Mouse (Mus musculus): ENCODE data around the gene Arhgef15. TPM values are rescaled to one million over a fixed set of nuclear protein-coding genes. Genes with fewer than 3 reads are reported as not detected.

Arhgef15 gene
- polyA plus RNA-seq, 1 experiment from 2014 or later, result 6.3 TPM

DNA sequence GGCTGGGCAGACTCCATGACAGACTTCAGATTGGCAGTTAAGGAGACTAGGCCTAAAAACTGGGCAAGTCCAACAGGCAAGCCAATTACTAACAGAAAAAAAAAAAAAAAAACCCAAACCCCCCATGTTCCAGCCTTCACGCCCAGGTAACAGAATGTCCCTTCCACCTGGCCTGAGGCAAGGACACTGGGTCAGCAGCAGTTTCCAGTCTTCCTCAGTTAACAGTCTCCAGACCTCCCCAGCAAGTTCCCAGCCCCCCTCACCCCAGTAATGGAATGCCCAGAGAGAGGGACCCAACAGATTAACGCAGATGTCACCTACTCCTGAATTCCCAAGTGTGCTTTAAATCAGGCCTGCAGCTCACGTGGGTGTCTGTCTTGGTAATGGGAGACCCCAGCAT, 34.1 kb downstream of the Arhgef15 start:
- H3K4me1 ChIP-seq (ENCODE audit: control insufficient read depth, insufficient read depth, low read length), result no peaks in the 10 kb centered on the region
- WGBS, result 59% methylated on average over 3 of the region's 3 CpGs
- no peak overlapping the region for H3K4me3 ChIP-seq (ENCODE audit: low read depth, low read length)
- no peak overlapping the region for H3K4me2 ChIP-seq (ENCODE audit: low read length)
- H3K9ac ChIP-seq (ENCODE audit: low read length), result no peak overlapping the region
- DNase-seq (ENCODE audit: low spot score) (no peak), ATAC-seq (no peak)
- H3K27ac ChIP-seq (ENCODE audit: low read depth, low read length), result no peak overlapping the region
- H3K27me3 ChIP-seq (replicated peaks; ENCODE audit: control insufficient read depth, insufficient read depth, low read length), result no peaks in the 10 kb centered on the region
- no peaks in the 10 kb centered on the region for H3K9me3 ChIP-seq (replicated peaks; ENCODE audit: control insufficient read depth, low read length)
- H3K36me3 ChIP-seq (ENCODE audit: control insufficient read depth, insufficient read depth, low read length), result no peaks in the 10 kb centered on the region

GRCm38 (mm10) chr11:68914566-68914965, 42.7 kb downstream of the Arhgef15 start:
- Histone ChIP-seq H3K9ac (ENCODE audit: low read length) (no peak overlapping the region), H3K9me3 (replicated peaks; ENCODE audit: control insufficient read depth, low read length) (no peaks in the 10 kb centered on the region), H3K4me2 (ENCODE audit: low read length) (no peak overlapping the region), H3K36me3 (ENCODE audit: control insufficient read depth, insufficient read depth, low read length) (no peaks in the 10 kb centered on the region), H3K4me3 (ENCODE audit: low read depth, low read length) (no peak overlapping the region), H3K27ac (ENCODE audit: low read depth, low read length) (no peak overlapping the region), H3K27me3 (replicated peaks; ENCODE audit: control insufficient read depth, insufficient read depth, low read length) (no peaks in the 10 kb centered on the region), H3K4me1 (ENCODE audit: control insufficient read depth, insufficient read depth, low read length) (no peaks in the 10 kb centered on the region)
- ATAC-seq (no peak), DNase-seq (ENCODE audit: low spot score) (no peak)
- 91% methylated on average over 4 of the region's 4 CpGs for WGBS

DNA sequence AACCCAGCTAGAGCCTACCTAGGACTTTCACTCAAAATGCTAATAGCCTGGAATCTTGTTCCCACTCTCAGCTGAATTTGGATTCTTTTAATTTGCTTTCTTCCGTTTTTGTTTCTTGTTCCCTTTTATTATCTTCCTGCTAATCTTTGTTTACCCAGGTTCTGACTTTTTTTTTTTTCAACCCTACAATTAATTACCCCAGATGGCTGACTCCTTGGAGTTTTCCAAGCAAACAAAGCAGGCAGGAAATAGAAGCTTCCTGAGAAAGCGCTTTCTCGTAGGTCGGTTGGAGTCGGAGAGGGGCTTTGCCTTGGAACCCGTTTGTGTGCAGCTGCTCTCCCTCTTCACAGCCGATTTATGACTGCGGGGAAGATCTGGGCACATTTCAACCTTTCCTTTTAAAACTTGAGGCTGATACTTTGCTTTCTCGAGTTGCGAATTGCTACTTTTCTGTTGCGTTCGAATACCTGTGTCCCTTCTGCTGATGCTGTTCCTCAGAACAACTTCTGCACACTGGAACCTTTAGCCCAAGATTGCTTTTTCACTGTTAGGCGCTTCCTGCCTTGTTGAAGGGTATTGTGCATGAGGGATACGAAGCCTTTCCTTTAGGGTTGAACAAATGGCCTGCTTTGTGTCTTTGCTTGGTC, 45.6 kb downstream of the Arhgef15 start:
- no peak for ATAC-seq
- H3K4me2 ChIP-seq (ENCODE audit: low read length), result no peak overlapping the region
- no peak overlapping the region for H3K9ac ChIP-seq (ENCODE audit: low read length)
- H3K27ac ChIP-seq (ENCODE audit: low read depth, low read length), result no peak overlapping the region
- no peak overlapping the region for H3K4me3 ChIP-seq (ENCODE audit: low read depth, low read length)
- WGBS, result 67% methylated on average over 14 of the region's 14 CpGs
- H3K4me1 ChIP-seq (ENCODE audit: control insufficient read depth, insufficient read depth, low read length), result no peaks in the 10 kb centered on the region
- peaks cover 12% of the 10 kb centered on the region for H3K36me3 ChIP-seq (ENCODE audit: control insufficient read depth, insufficient read depth, low read length)
- H3K27me3 ChIP-seq (replicated peaks; ENCODE audit: control insufficient read depth, insufficient read depth, low read length), result no peaks in the 10 kb centered on the region
- no peak for DNase-seq (ENCODE audit: low spot score)
- no peaks in the 10 kb centered on the region for H3K9me3 ChIP-seq (replicated peaks; ENCODE audit: control insufficient read depth, low read length)

- Histone ChIP-seq H3K27me3 (replicated peaks; ENCODE audit: control insufficient read depth, insufficient read depth, low read length) (no peaks in the 10 kb centered on the region), H3K4me2 (ENCODE audit: low read length) (no peak overlapping the region), H3K27ac (ENCODE audit: low read depth, low read length) (no peak overlapping the region), H3K36me3 (ENCODE audit: control insufficient read depth, insufficient read depth, low read length) (peaks cover 38% of the 10 kb centered on the region), H3K9me3 (replicated peaks; ENCODE audit: control insufficient read depth, low read length) (no peaks in the 10 kb centered on the region), H3K4me1 (ENCODE audit: control insufficient read depth, insufficient read depth, low read length) (no peaks in the 10 kb centered on the region), H3K9ac (ENCODE audit: low read length) (no peak overlapping the region), H3K4me3 (ENCODE audit: low read depth, low read length) (no peak overlapping the region)
- DNase-seq (ENCODE audit: low spot score) (no peak), ATAC-seq (no peak)
- 54% methylated on average over 7 of the region's 7 CpGs for WGBS
These were observed 48.3 kb downstream of the Arhgef15 start for GRCm38 (mm10) chr11:68908846-68909503.

DNA sequence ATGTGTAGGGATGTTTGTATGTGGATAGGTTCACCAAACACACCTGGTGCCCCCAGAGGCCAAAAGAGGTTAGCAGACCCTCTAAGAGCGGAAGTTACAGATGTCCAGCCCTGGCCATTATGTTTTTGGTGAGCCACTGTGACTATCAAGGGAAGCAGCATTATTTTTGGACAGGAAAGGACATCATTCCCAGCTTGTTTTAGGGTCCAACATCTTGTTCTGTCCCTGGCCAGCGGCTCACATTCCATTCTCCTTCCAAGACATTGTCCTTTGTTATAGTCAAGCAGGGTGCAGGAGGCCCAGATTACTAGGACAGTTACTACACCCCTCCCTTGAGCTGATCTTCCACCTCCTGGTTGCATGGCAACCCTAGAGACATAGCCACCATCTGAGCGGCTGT, 50.0 kb downstream of the Arhgef15 start:
- WGBS, result 75% methylated on average over 3 of the region's 3 CpGs
- no peaks in the 10 kb centered on the region for H3K9me3 ChIP-seq (replicated peaks; ENCODE audit: control insufficient read depth, low read length)
- DNase-seq (ENCODE audit: low spot score) (no peak), ATAC-seq (no peak)
- H3K4me1 ChIP-seq (ENCODE audit: control insufficient read depth, insufficient read depth, low read length), result peaks cover 5% of the 10 kb centered on the region; the same call in 1 of the 2 replicates
- no peak overlapping the region for H3K4me3 ChIP-seq (ENCODE audit: low read depth, low read length)
- H3K4me2 ChIP-seq (ENCODE audit: low read length), result no peak overlapping the region
- no peak overlapping the region for H3K27ac ChIP-seq (ENCODE audit: low read depth, low read length)
- peaks cover 55% of the 10 kb centered on the region for H3K36me3 ChIP-seq (ENCODE audit: control insufficient read depth, insufficient read depth, low read length)
- H3K27me3 ChIP-seq (replicated peaks; ENCODE audit: control insufficient read depth, insufficient read depth, low read length), result no peaks in the 10 kb centered on the region
- H3K9ac ChIP-seq (ENCODE audit: low read length), result no peak overlapping the region

DNA sequence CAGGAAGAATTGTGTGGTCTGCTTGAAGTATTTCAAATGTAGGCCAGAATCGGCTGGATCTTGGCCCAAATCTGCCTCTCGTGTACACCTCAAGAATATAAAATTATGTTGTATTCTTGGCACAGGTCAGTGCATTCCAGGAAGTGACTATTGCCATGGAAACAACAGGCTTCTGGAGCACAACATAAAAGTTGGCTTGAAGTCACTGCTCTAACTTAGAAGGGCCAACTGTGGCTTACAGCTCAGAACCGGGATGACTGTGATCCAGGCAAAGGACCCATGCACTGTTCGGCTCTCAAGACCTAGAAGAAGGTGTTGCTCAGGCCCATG, 50.9 kb downstream of the Arhgef15 start:
- H3K36me3 ChIP-seq (ENCODE audit: control insufficient read depth, insufficient read depth, low read length), result peaks cover 56% of the 10 kb centered on the region
- no peaks in the 10 kb centered on the region for H3K9me3 ChIP-seq (replicated peaks; ENCODE audit: control insufficient read depth, low read length)
- H3K27ac ChIP-seq (ENCODE audit: low read depth, low read length), result no peak overlapping the region
- no peak overlapping the region for H3K4me2 ChIP-seq (ENCODE audit: low read length)
- WGBS, result 78% methylated on average over 4 of the region's 4 CpGs
- ATAC-seq, result no peak
- H3K9ac ChIP-seq (ENCODE audit: low read length), result no peak overlapping the region
- H3K4me1 ChIP-seq (ENCODE audit: control insufficient read depth, insufficient read depth, low read length), result peaks cover 5% of the 10 kb centered on the region; the same call in 1 of the 2 replicates
- no peaks in the 10 kb centered on the region for H3K27me3 ChIP-seq (replicated peaks; ENCODE audit: control insufficient read depth, insufficient read depth, low read length)
- no peak overlapping the region for H3K4me3 ChIP-seq (ENCODE audit: low read depth, low read length)
- no peak for DNase-seq (ENCODE audit: low spot score)

GRCm38 (mm10) chr11:68905665-68906460, 51.4 kb downstream of the Arhgef15 start:
- peaks cover 5% of the 10 kb centered on the region; the same call in 1 of the 2 replicates for H3K4me1 ChIP-seq (ENCODE audit: control insufficient read depth, insufficient read depth, low read length)
- H3K9me3 ChIP-seq (replicated peaks; ENCODE audit: control insufficient read depth, low read length), result no peaks in the 10 kb centered on the region
- H3K4me2 ChIP-seq (ENCODE audit: low read length), result no peak overlapping the region
- no peak for ATAC-seq
- no peak for DNase-seq (ENCODE audit: low spot score)
- H3K4me3 ChIP-seq (ENCODE audit: low read depth, low read length), result no peak overlapping the region
- H3K36me3 ChIP-seq (ENCODE audit: control insufficient read depth, insufficient read depth, low read length), result peaks cover 56% of the 10 kb centered on the region
- no peak overlapping the region for H3K9ac ChIP-seq (ENCODE audit: low read length)
- no peaks in the 10 kb centered on the region for H3K27me3 ChIP-seq (replicated peaks; ENCODE audit: control insufficient read depth, insufficient read depth, low read length)
- no peak overlapping the region for H3K27ac ChIP-seq (ENCODE audit: low read depth, low read length)
- 92% methylated on average over 9 of the region's 9 CpGs for WGBS

- DNase-seq (ENCODE audit: low spot score) (no peak), ATAC-seq (no peak)
- no peak overlapping the region for H3K9ac ChIP-seq (ENCODE audit: low read length)
- 94% methylated on average over 3 of the region's 3 CpGs for WGBS
- H3K27ac ChIP-seq (ENCODE audit: low read depth, low read length), result no peak overlapping the region
- H3K4me3 ChIP-seq (ENCODE audit: low read depth, low read length), result no peak overlapping the region
- H3K4me2 ChIP-seq (ENCODE audit: low read length), result no peak overlapping the region
- H3K36me3 ChIP-seq (ENCODE audit: control insufficient read depth, insufficient read depth, low read length), result peaks cover 56% of the 10 kb centered on the region
- peaks cover 5% of the 10 kb centered on the region; the same call in 1 of the 2 replicates for H3K4me1 ChIP-seq (ENCODE audit: control insufficient read depth, insufficient read depth, low read length)
- no peaks in the 10 kb centered on the region for H3K27me3 ChIP-seq (replicated peaks; ENCODE audit: control insufficient read depth, insufficient read depth, low read length)
- H3K9me3 ChIP-seq (replicated peaks; ENCODE audit: control insufficient read depth, low read length), result no peaks in the 10 kb centered on the region
These were observed 52.1 kb downstream of the Arhgef15 start for GRCm38 (mm10) chr11:68905138-68905531.

Data from forebrain, embryonic 14.5 days (tissue).